Mouse (Mus musculus): Measurements from ENCODE around the gene Cilp. TPM values are rescaled to one million over a fixed set of nuclear protein-coding genes. Genes with fewer than 3 reads are reported as not detected.
A peak's percentile ranks its signal among the peaks of the same experiment; 100 is the strongest.
"Not testable (repeated sequence)": the region's sequence is repeated elsewhere in the genome, so short reads cannot be mapped to it uniquely, and the experiment has no call there.

Cilp gene
- polyA plus RNA-seq, 1 experiment, result not detected

DNA sequence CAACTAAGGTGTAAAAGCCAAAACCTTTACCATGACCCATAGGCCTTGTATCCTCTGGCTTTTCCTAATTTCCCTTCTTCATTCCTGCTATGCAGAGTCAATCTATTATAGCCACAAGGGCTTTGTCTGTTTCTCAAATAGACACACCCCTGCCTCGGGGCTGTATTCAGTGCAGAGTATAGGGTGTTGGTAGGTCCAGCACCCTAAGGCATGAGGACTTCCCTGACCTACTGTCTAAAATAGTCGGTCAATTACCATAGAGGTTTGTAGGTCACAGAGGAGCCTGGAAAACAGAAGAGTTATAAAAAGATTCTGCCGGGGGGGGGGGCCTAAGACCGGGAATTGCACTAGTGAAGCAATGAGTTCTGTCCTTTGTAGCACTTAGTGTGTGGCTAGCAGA, 8.9 kb downstream of the Cilp start:
- TF ChIP-seq POLR2A (IDR thresholded peaks at IDR 0.05; ENCODE audit: borderline replicate concordance, control insufficient read depth, low read depth, low read length), result no peak
- no peak for TF ChIP-seq CTCF (IDR thresholded peaks at IDR 0.05; ENCODE audit: control insufficient read depth, insufficient read depth, low read length)
- WGBS, result 79% methylated on average over 4 of the region's 4 CpGs
- H3K27ac ChIP-seq (ENCODE audit: control insufficient read depth, insufficient read depth, low read depth, low read length, poor library complexity), result no peak overlapping the region
- H3K4me3 ChIP-seq (replicated peaks; ENCODE audit: control insufficient read depth, low read depth, low read length), result no peak overlapping the region
- no peaks in the 10 kb centered on the region for H3K4me1 ChIP-seq (ENCODE audit: control insufficient read depth, insufficient read depth, low read length)

DNA sequence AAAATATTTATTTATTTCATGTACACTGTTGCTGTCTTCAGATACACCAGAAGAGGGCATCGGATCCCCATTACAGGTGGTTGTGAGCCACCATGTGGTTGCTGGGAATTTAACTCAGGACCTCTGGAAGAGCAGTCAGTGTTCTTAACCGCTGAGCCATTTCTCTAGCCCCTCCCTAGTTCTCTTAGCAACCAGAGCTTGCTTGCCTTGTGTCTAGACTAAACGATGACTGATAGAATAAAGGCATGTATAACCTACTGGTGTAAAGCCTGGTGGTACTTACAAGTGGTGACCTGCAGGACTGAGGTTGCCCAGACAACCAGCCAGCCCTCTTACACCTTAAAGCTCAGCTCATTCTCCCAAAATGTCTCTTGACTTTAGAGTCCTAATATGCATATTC, 9.9 kb downstream of the Cilp start:
- WGBS, result 85% methylated on average over 3 of the region's 3 CpGs
- H3K4me3 ChIP-seq (replicated peaks; ENCODE audit: control insufficient read depth, low read depth, low read length); H3K27ac ChIP-seq (ENCODE audit: control insufficient read depth, insufficient read depth, low read depth, low read length, poor library complexity); H3K4me1 ChIP-seq (ENCODE audit: control insufficient read depth, insufficient read depth, low read length): not testable (repeated sequence)

DNA sequence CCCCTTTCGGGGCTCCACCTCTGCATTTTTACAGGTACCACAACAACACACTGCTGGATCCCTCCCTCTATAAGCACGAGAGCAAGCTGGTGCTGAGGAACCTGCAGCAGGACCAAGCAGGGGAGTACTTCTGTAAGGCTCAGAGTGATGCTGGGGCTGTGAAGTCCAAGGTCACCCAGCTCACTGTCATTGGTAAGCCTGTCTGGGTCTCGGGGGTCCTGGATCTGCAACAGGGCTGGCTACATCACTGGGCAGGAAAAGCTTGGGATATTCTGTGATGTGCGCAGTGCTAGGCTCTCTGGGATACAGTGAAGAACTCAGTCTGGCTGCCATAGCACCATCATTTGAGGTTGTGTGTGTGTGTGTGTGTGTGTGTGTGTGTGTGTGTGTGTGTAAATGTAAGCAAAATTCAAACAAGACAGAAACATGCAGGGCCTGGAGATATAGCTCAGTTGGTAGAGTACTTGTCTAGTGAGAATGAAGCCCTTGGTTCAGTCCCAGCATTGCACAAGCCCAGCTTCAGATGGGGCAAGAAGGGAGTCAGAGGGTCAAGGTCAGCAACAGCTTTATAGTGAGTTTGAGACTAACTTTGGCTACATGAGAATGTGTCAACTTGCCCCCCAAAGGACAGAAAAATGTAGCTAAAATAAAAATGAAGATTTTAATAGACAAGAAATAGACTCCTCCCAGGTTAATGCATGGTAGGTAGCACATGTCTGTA, 11.0 kb downstream of the Cilp start:
- no peak overlapping the region for H3K4me3 ChIP-seq (replicated peaks; ENCODE audit: control insufficient read depth, low read depth, low read length)
- H3K27ac ChIP-seq (ENCODE audit: control insufficient read depth, insufficient read depth, low read depth, low read length, poor library complexity), result no peak overlapping the region
- 73% methylated on average over 4 of the region's 4 CpGs for WGBS
- no peaks in the 10 kb centered on the region for H3K4me1 ChIP-seq (ENCODE audit: control insufficient read depth, insufficient read depth, low read length)
- no peak for TF ChIP-seq POLR2A (IDR thresholded peaks at IDR 0.05; ENCODE audit: borderline replicate concordance, control insufficient read depth, low read depth, low read length)
- TF ChIP-seq CTCF (IDR thresholded peaks at IDR 0.05; ENCODE audit: control insufficient read depth, insufficient read depth, low read length), result no peak

DNA sequence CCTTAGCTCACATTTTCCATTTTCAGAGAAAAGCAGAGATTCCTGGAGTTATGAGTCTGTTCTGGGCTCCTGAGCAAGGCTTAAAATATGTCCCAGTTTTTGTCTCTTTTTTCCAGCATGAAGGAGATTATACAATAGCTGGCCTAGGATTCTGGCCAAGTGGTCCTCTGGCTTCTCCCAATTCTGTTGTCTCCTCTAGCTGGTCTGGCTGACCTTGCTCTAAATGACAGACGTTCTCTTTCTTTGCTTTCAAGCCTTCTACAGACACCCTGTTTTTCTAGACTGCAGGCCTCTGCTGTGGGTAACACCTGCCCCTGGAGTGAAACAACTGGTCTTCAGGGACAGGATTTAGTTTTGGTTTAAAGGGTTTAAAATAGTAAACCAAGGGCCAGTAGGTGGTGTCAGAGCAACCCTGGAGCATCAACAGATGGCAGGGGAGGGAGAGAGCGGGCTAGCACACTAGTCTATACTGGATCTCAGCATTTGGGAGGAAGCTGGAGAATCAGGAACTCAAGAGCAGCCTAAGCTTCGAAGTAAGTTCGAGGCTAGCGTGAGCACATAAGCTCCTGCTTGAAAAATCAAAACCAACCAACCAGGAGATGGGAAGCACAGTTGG, 16.7 kb downstream of the Cilp start:
- H3K27ac ChIP-seq (ENCODE audit: control insufficient read depth, insufficient read depth, low read depth, low read length, poor library complexity), result no peak overlapping the region
- no peak overlapping the region for H3K4me3 ChIP-seq (replicated peaks; ENCODE audit: control insufficient read depth, low read depth, low read length)
- TF ChIP-seq POLR2A (IDR thresholded peaks at IDR 0.05; ENCODE audit: borderline replicate concordance, control insufficient read depth, low read depth, low read length), result no peak
- no peak for TF ChIP-seq CTCF (IDR thresholded peaks at IDR 0.05; ENCODE audit: control insufficient read depth, insufficient read depth, low read length)
- H3K4me1 ChIP-seq (ENCODE audit: control insufficient read depth, insufficient read depth, low read length), result no peaks in the 10 kb centered on the region
- WGBS, result 72% methylated on average over 5 of the region's 5 CpGs

DNA sequence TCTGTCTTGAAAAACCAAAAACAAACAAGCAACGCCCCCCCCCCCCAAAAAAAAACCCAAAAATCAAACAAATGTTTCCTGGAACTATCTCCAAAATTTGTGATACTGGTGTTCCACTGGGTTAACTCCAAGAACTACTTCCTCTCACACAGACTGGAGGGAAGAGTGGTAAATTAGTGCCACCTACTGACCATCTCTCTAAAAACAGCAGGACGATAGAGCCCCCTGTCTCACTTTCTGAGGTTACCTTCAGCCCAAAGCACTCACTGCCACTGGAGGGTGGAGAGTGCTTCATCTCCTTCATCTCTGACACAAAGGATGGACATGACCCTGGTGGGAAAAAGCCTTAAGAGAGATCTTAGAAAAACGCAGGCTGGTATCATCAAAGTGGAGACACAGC, 18.3 kb downstream of the Cilp start:
- WGBS, result 3% methylated on average over 3 of the region's 3 CpGs
- peak; percentile 7; the same call in 1 of the 2 replicates for TF ChIP-seq CTCF (IDR thresholded peaks at IDR 0.05; ENCODE audit: control insufficient read depth, insufficient read depth, low read length)
- no peak for TF ChIP-seq POLR2A (IDR thresholded peaks at IDR 0.05; ENCODE audit: borderline replicate concordance, control insufficient read depth, low read depth, low read length)
- Histone ChIP-seq H3K27ac (ENCODE audit: control insufficient read depth, insufficient read depth, low read depth, low read length, poor library complexity) (no peak overlapping the region), H3K4me1 (ENCODE audit: control insufficient read depth, insufficient read depth, low read length) (no peaks in the 10 kb centered on the region), H3K4me3 (replicated peaks; ENCODE audit: control insufficient read depth, low read depth, low read length) (no peak overlapping the region)

DNA sequence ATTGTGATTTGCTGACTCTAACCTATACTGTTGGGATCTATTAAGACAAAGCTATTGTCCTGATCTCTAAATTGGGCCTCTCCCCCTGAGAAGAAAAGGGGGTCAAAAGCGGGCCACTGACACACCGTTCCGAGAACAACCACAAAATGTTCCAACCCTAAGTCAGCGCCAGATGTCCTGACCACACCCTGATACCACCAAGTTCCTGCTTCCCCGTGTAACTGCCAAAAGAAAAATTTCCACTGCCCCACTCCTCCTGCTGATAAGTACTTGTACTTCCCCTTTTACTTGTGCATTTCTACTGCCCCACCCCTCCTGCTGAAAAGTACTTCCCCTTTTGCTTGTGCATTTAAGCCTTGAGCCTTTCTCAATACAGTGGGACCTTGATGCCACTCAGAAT, 23.3 kb downstream of the Cilp start:
- not testable (repeated sequence) for H3K27ac ChIP-seq (ENCODE audit: control insufficient read depth, insufficient read depth, low read depth, low read length, poor library complexity); H3K4me1 ChIP-seq (ENCODE audit: control insufficient read depth, insufficient read depth, low read length); H3K4me3 ChIP-seq (replicated peaks; ENCODE audit: control insufficient read depth, low read depth, low read length)
- WGBS, result 49% methylated on average over 5 of the region's 5 CpGs

DNA sequence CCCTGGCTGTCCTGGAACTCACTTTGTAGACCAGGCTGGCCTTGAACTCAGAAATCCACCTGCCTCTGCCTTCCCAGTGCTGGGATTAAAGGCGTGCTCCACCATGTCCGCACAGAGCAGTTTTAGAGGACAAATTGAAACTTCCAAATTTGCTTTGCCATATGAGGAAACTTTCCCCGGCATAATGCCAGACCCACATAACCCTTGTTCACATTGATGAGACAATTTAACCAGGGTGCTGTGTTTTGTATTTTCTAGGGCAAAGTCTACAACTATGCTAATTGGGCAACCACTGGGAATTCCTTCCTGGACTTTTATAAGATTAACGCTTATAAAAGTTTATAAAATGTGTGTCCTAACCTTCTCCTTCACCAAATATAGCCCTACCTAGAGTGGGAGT, 25.0 kb downstream of the Cilp start:
- H3K27ac ChIP-seq (ENCODE audit: control insufficient read depth, insufficient read depth, low read depth, low read length, poor library complexity), result no peak overlapping the region
- H3K4me1 ChIP-seq (ENCODE audit: control insufficient read depth, insufficient read depth, low read length), result no peaks in the 10 kb centered on the region
- TF ChIP-seq POLR2A (IDR thresholded peaks at IDR 0.05; ENCODE audit: borderline replicate concordance, control insufficient read depth, low read depth, low read length) (no peak), CTCF (IDR thresholded peaks at IDR 0.05; ENCODE audit: control insufficient read depth, insufficient read depth, low read length) (no peak)
- no peak overlapping the region for H3K4me3 ChIP-seq (replicated peaks; ENCODE audit: control insufficient read depth, low read depth, low read length)
- WGBS, result 86% methylated on average over 4 of the region's 4 CpGs

DNA sequence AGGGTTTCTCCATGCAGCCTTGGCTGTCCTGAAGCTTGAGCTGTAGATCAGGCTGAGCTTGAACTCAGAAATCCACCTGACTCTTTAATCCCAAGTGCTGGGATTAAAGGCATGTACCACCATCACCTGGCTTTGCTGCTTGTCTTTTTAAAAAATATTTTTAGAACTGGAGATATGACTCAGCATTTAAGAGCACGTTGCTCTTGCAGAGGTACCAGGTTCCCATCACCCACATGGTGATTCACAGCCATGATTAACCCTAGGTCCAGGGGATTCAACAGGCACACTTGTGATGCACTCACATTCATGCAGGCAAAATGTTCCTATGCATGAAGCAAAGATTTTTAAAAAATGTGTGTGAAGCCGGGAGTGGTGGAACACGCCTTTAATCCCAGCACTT, 27.4 kb downstream of the Cilp start:
- no peak overlapping the region for H3K4me3 ChIP-seq (replicated peaks; ENCODE audit: control insufficient read depth, low read depth, low read length)
- H3K4me1 ChIP-seq (ENCODE audit: control insufficient read depth, insufficient read depth, low read length), result no peaks in the 10 kb centered on the region
- no peak overlapping the region for H3K27ac ChIP-seq (ENCODE audit: control insufficient read depth, insufficient read depth, low read depth, low read length, poor library complexity)
- TF ChIP-seq CTCF (IDR thresholded peaks at IDR 0.05; ENCODE audit: control insufficient read depth, insufficient read depth, low read length), result no peak
- WGBS, result 64% methylated on average over 3 of the region's 3 CpGs

DNA sequence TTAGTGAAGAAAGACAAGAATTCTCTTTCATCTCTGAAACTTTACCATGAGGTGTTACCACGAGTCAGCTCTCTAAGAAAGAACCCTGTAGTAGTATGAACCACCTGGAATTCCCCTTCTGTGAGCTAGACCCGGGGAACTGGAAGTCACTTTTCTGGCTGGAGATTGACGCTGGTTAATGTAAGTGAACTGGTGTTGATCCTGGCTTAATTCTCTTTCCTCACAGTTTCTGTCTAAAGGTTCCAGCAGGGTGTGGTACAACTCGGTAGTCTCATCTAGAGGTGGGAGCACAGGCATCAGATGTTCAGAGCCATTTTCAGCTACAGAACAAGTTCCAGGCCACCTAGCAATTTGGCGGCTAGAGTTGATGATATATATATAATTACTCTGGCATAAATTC, 28.1 kb downstream of the Cilp start:
- H3K4me3 ChIP-seq (replicated peaks; ENCODE audit: control insufficient read depth, low read depth, low read length), result peak overlapping the region; percentile 22

More for the DNA sequence above, 28.1 kb downstream of the Cilp start:
- WGBS, result 4% methylated on average over 5 of the region's 5 CpGs
- Histone ChIP-seq H3K4me1 (ENCODE audit: control insufficient read depth, insufficient read depth, low read length) (no peaks in the 10 kb centered on the region), H3K27ac (ENCODE audit: control insufficient read depth, insufficient read depth, low read depth, low read length, poor library complexity) (no peak overlapping the region)
- TF ChIP-seq POLR2A (IDR thresholded peaks at IDR 0.05; ENCODE audit: borderline replicate concordance, control insufficient read depth, low read depth, low read length) (no peak), CTCF (IDR thresholded peaks at IDR 0.05; ENCODE audit: control insufficient read depth, insufficient read depth, low read length) (no peak)
